Mouse (Mus musculus): ENCODE data around the gene Mast1.
A peak's percentile ranks its signal among the peaks of the same experiment; 100 is the strongest.

Mast1 gene

GRCm38 (mm10) chr8:84871376-84872308 lies 65.5 kb downstream of the Mast1 start, which contains the start of gene Syce2:
Gene Syce2, plus strand, starts transcription at chr8:84872111.
- DNase-seq (ENCODE audit: low spot score) = peak; percentile 81

Measured in lung, postnatal 25 days (tissue).